Mouse (Mus musculus): Measurements from ENCODE around the gene Sema4b.

Gene Sema4b

GRCm38 (mm10) chr7:80221179-80221750, 34.6 kb downstream of the Sema4b start:
- no peak for DNase-seq

GRCm38 (mm10) chr7:80227065-80227464, 40.4 kb downstream of the Sema4b start:
- no peak for DNase-seq

GRCm38 (mm10) chr7:80230196-80230595, 43.6 kb downstream of the Sema4b start:
- no peak for DNase-seq

- peak; percentile 16 for DNase-seq
Measured at GRCm38 (mm10) chr7:80231971-80232488, 45.4 kb downstream of the Sema4b start.

GRCm38 (mm10) chr7:80232489-80233029, 45.9 kb downstream of the Sema4b start, which contains the start of the genes Cib1 and Gdpgp1:
Gene Cib1, minus strand, starts transcription at chr7:80232813.
Gene Gdpgp1, plus strand, starts transcription at chr7:80232865.
- DNase-seq = peak; percentile 92

GRCm38 (mm10) chr7:80233799-80234198, 47.2 kb downstream of the Sema4b start:
- no peak for DNase-seq

GRCm38 (mm10) chr7:80238542-80238941, 51.9 kb downstream of the Sema4b start:
- no peak for DNase-seq

GRCm38 (mm10) chr7:80241661-80242060, 55.0 kb downstream of the Sema4b start:
- no peak for DNase-seq

GRCm38 (mm10) chr7:80244851-80245250, 58.2 kb downstream of the Sema4b start:
- DNase-seq = no peak

- peak; percentile 96 for DNase-seq
Measured at GRCm38 (mm10) chr7:80246148-80246721, 59.6 kb downstream of the Sema4b start, which contains the start of gene Ttll13. Gene Ttll13, plus strand, starts transcription at chr7:80246376.

- no peak for DNase-seq
Measured at GRCm38 (mm10) chr7:80246859-80247258, 60.2 kb downstream of the Sema4b start.

- DNase-seq = no peak
Measured at GRCm38 (mm10) chr7:80252437-80252836, 65.8 kb downstream of the Sema4b start.

GRCm38 (mm10) chr7:80252886-80253285, 66.2 kb downstream of the Sema4b start:
- no peak for DNase-seq

- DNase-seq = no peak
Measured at GRCm38 (mm10) chr7:80255981-80256380, 69.3 kb downstream of the Sema4b start.

GRCm38 (mm10) chr7:80257706-80258105, 71.1 kb downstream of the Sema4b start:
- no peak for DNase-seq

- DNase-seq = peak; percentile 82
Measured at GRCm38 (mm10) chr7:80260625-80261371, 74.2 kb downstream of the Sema4b start, which contains the start of gene Ngrn. Gene Ngrn, plus strand, starts transcription at chr7:80261215.

GRCm38 (mm10) chr7:80261372-80261990, 74.8 kb downstream of the Sema4b start:
- peak; percentile 22 for DNase-seq

- DNase-seq = no peak
Measured at GRCm38 (mm10) chr7:80264606-80265005, 78.0 kb downstream of the Sema4b start.

GRCm38 (mm10) chr7:80267764-80268163, 81.1 kb downstream of the Sema4b start:
- no peak for DNase-seq

GRCm38 (mm10) chr7:80268897-80269750, 82.5 kb downstream of the Sema4b start, which contains the start of gene Vps33b:
Gene Vps33b, plus strand, starts transcription at chr7:80269649.
- DNase-seq = peak; percentile 99

GRCm38 (mm10) chr7:80269751-80270255, 83.2 kb downstream of the Sema4b start:
- DNase-seq = peak; percentile 36

GRCm38 (mm10) chr7:80273456-80273855, 86.8 kb downstream of the Sema4b start:
- no peak for DNase-seq

Data from right cerebral cortex, postnatal 14 days (tissue).